Mouse (Mus musculus) adrenal gland, postnatal 14 days (tissue): ENCODE results near the gene 1700007K13Rik. TPM values are rescaled to one million over a fixed set of nuclear protein-coding genes. Genes with fewer than 3 reads are reported as not detected.
"Not testable (repeated sequence)": the region's sequence is repeated elsewhere in the genome, so short reads cannot be mapped to it uniquely, and the experiment has no call there.

ENCODE experiments used
- DNase-seq: peaks from one replicate; pipeline ENCODE4 v3.0.0; 2021; ENCODE audit warnings: mixed read lengths
- long read RNA-seq, 2 experiments: library from polyadenylated mRNA; stranded (forward); transcript quantifications; one replicate each; pipeline ENCODE4 v2.0.0; 2021
- total RNA-seq: library from RNA; stranded (reverse); gene quantifications from 2 replicates; pipeline ENCODE4 v1.2.3, GENCODE M21; 2021

1700007K13Rik gene
- 0.93 TPM in 1 of 2 replicates, not detected in the other for total RNA-seq
- long read RNA-seq, experiment 1 = 0 reads
- long read RNA-seq, experiment 2 = 0 reads

DNA sequence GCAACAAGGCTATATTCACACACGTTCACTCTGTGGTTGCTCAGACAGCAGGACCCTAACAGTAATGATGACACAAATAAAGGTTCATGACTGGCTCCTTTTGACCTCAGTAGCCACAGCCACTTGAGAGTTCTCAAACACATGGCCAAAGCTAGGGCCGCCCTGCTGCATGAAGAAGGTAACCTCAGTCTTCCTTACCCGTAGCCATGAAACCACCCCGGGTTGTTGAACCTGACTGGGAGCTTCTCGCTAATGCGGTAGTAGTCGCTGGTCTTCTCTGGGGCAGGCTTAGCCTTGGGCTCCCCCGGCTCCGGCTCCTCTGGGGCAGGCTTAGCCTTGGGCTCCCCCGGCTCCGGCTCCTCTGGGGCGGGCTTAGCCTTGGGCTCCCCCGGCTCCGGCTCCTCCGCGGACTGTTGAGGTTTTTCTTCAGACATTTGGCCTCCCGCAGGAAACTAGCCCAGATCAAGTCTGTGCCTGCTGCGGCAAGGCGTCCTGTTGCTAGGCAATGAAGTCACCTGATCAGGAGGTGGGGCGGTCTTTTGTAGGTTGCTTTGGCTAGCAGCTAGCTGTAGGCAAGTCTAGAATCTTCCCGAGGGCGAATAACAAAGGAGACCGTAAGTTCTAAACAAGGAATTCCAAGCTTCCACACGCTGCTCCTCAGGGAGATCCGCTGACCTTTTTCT is at the start of gene 1700007K13Rik:
Gene 1700007K13Rik (minus strand): TSS at position 497 of the 683 bp plus-strand sequence.
- DNase-seq = peak; percentile 84

DNA sequence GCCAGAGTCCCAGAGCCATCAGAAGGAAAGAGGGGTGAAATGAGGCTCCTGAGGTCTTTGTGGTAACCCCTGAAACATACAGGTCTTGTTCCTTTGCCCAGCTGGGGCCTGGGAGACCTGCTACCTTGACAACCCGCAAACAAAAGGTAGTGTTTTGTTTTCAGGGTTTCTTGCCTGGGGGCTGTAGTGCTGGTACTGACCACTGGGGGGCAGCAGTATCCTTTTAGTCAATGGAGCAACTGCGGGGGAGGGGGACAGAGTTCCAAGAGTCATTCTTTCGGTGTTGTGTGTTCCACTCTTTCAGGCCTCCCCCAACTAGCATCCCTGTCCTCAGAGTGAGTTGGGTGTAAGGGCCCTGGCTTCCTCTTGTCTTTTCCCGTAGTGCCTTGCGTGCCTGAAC is 48.4 kb upstream of the 1700007K13Rik start:
- DNase-seq = peak; percentile 92

GRCm38 (mm10) chr2:28513431-28514370 is 47.6 kb upstream of the 1700007K13Rik start:
- peak; percentile 52 for DNase-seq

DNA sequence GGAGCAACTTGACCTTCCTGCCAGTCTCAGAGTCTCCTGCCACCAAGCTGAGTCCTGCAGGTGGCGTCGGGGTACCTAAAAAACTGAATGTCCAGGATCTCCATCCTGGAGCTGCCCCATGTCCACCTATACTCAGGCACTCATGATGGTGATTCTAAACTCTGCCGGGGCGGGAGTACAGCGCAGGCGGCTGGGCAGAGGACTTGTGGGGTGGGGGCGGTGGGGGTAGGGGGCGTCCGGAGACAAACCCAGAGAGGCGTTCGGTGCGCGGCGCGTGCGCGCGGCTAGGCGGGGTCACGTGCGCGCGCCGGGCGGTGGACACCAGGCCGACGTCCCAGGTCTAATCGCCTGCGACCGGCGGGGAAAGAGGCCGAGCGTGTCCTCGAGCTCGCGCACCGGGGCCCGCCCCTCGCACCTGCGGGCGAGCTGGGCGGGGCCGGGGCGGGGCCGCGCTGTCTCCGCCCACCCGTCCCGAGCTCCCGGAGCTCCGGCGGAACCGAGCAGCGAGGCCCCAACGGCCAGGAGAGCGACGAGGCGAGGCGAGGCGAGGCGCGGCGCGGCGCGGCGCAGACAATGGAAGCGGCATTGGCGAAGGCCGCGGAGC is 46.8 kb upstream of the 1700007K13Rik start, which contains the start of gene Ralgds:
Gene Ralgds (plus strand): TSS at position 328 of the 604 bp plus-strand sequence.
- peak; percentile 71 for DNase-seq

DNA sequence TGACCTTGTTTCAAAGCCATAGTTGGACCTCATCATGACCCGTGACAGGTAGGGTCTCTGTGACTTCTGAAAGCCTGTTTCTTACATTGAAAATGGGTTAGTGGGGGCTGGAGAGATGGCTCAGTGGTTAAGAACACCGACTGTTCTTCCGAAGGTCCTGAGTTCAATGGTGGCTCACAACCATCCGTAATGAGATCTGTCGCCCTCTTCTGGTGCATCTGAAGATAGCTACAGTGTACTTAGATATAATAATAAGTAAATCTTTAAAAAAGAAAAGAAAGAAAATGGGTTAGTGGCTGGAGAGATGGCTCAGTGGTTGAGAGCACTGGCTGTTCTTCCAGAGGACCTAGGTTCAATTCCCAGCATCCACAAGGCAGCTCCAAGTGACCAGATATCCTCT is 45.5 kb upstream of the 1700007K13Rik start:
- DNase-seq = not testable (repeated sequence)

DNA sequence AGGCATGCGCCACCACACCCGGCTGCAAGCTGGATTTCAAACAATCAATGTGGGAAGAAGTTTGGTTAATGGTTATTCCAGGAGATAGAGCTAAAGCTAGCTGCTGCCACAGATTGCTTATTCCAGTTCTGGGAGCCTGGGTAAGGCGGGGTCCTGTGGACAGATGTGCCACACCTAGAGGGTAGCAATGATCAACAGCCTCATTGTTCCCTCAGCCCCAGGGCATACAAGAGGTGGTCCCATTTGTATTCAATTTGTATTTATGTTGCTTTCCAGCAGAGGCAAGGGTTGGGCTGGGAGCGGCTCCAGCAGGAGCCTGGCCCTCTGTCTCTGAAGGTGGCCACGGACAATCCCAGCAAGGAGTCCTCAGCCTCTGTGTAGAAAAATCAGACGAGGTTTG is 40.2 kb upstream of the 1700007K13Rik start:
- no peak for DNase-seq

DNA sequence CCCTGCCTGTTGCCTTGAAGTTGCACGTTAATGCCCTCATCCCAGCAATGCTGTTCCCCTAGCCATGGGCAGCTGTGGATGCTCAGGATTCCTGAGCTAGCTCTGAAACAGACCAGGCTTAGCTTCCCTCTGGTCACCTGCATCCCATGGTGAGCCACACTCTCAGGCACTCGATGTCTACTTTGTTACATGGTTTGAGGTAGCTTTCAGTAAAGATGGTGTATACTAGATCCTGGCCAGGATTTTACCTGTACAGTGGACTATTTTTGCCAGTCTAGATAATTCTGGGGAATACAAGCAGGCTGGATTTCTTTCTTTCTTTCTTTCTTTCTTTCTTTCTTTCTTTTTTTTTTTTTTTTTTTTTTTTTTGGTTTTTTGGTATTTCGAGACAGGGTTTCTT is 39.7 kb upstream of the 1700007K13Rik start, which contains the start of gene Gm10134:
Gene Gm10134 (plus strand): TSS at position 301 of the 400 bp plus-strand sequence.
- no peak for DNase-seq

GRCm38 (mm10) chr2:28504676-28505075 is 38.5 kb upstream of the 1700007K13Rik start:
- no peak for DNase-seq

DNA sequence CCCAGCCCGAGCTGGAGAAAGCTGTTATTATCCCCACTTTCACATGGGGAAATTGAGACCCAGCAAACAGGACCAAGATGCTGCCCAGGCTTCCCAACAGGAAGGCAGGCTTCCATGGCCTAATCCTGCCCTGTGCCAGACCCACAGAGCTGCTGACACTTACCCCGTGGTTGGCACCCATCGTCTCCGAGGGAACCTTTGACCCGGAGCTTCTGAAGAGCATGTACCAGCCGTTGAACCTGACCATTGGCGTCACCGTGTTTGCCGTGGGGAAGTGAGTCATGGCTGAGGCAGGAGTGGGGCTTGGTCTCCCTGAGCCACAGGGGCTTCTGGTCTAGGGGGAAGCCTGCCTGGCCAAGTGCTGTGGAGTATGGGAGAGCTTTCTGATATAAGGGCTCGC is 36.9 kb upstream of the 1700007K13Rik start:
- no peak for DNase-seq

- no peak for DNase-seq
Measured at GRCm38 (mm10) chr2:28498431-28498830, 32.3 kb upstream of the 1700007K13Rik start.

DNA sequence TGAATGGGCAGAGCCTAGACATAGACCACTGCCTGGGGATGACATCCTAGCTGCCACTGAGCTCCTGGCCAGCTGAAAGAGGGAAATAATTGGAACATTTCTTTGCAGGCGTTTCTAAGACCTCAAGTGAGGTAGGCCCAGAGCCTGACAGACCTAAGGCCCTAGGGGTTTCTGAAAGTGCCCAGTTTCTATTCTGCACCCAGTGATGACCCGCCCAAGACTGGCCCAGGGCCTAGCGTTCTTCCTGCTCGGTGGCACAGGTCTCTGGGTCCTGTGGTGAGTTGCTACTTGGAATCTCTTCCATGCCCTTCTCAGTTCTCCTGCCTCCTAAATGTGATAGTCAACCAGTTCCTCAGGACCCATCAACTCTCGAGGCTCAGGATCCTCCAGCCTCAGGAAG is 31.4 kb upstream of the 1700007K13Rik start:
- DNase-seq = no peak

DNA sequence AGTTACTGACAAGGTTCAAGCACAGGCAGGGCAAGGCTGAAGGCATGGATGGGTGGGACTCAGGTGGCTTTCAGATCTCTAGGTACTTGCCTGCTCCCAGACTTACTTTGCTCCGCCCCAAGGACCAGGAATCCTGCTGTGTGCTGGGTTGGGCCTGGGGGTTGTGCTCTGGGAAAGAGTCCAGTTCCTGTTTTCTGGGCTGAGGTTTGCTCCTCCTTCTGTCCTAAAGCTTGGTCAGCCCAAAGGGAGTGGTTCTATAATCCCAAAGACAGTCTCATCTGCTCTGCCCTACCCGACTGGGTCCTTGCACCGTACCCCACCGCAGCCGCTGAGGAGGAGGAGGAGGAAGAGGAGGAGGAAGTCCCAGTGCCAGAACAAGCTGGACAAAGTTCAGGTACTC is 30.5 kb upstream of the 1700007K13Rik start, which contains the start of gene Gbgt1:
Gene Gbgt1 (plus strand): TSS at position 221 of the 400 bp plus-strand sequence.
- DNase-seq = no peak

- DNase-seq = no peak
Measured at GRCm38 (mm10) chr2:28495801-28496595, 29.9 kb upstream of the 1700007K13Rik start.

DNA sequence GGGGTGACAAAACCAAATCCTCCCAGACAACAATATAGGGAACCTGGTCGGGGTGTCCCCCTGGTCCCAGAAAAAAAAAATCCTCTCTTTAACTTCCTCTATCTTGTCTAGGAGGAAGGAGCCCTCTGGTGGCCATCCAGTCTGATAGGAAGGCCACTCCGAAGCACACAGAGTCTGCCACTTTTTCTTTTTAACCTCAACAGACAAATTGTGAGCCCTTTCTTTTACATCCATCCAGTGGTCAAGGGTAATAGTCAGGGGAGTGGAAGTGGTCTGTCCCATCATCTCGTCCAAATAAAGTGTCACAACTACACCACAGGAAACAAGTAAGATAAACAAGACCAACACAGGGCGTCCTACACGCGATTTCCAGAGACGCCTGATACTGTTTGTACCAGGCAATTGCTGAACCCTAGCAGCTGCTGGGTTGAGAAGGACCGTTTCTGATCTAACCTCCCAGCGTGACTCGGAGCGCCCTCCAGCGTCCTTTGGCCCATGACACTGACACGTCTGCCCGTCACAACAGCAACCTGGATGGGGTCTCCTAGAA is 29.1 kb upstream of the 1700007K13Rik start:
- DNase-seq = peak; percentile 45

GRCm38 (mm10) chr2:28494521-28494920 is 28.4 kb upstream of the 1700007K13Rik start:
- DNase-seq = peak; percentile 37

DNA sequence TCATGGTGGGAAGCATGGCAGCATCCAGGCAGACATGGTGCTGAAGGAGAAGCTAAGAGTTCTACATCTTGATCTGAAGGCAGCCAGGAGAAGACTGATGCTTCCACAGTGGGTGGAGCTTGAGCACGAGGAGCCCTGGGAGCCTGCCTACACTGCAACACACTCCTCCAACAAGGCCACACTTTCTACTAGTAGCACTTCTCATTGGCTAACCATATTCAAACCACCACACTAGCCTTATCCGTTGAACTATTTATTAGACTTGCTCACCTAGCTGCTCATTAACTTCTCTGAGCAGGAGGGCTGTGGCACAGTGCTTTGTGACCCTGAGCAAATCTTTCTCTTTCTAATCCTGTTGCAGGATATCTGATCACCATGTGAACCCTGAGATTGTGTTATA is 17.7 kb upstream of the 1700007K13Rik start:
- no peak for DNase-seq

DNA sequence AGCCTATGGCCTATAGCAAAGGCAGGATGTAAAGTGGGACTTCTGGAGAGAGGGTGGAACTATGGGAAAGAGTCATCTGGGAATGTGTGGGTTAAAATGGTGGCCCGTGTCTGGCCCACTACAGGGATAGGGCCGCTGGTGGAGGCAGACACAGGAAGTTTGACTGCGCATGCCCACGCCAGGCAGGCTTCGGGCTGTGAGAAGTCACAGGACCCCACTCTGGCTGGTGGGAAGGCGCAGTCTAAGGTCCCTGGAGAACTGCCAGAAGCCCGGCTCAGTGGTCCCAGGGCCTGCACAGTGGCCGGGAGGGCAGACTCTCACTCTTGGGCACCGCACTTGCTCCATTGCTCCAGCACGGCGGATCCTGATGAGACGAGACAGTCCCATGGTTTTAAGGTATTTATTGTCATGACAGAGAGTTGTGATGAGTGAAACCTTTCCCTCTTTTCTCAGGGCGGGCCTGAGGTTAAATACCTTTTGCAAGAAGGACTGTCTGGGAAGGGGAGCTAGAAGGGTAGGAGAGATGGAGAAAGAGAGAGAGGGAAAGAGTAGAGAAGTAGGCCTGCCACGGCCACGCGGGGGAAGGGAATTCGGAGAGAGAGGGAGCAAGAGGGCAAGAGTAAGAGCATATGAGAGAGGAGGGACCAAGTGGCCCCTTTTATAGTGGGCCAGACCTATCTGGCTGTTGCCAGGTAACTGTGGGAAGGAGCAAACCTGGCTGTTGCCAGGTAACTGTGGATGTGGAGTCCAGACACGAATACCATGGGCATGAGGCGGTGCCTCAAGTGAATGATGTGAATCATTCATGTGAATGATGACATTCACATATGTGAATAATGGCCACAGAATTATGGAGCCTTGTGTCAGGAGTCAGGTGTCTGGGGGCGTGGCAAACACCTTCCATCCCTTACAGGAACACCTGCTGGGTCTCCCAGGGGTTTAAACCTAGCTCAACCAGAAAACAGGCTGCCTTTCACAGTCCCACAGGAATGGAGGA is 13.4 kb upstream of the 1700007K13Rik start:
- no peak for DNase-seq

- DNase-seq = not testable (repeated sequence)
Measured at GRCm38 (mm10) chr2:28477993-28478392, 11.9 kb upstream of the 1700007K13Rik start.

DNA sequence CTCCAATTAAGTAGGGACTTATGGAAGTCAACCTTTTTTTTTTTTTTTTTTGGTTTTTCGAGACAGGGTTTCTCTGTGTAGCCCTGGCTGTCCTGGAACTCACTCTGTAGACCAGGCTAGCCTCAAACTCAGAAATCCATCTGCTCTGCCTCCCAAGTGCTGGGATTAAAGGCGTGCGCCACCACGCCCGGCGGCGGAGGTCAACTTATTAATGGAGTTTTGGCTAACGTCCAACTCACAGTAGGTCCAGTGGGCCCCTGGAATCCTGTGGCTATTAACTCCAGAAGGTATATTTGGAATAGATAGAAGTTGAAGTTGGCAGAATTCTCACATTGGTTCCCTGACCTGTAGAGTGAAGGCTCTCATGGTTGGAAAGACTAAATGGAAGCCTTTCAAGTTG is 5.9 kb upstream of the 1700007K13Rik start:
- DNase-seq = not testable (repeated sequence)

DNA sequence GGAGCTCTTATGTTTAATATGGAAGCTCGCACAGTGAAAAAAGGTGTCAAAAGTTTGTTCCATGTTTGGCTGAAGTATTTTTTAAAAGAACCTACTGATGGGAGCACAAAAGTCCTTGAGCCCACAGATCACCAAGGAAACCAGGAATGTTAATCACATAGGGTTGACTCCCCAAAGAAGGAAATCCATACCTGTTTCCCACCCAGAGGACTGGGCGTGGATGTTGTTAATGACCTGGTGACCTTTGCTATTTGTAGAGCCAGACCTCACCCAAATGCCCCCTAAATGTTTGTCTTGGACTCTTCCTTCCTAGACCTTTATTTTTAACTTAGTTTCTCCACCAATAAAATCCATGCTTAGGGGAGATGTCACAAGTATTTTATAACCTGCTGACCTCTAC is 4.5 kb upstream of the 1700007K13Rik start:
- no peak for DNase-seq
